Mouse (Mus musculus) forebrain, embryonic 11.5 days (tissue): ENCODE measurements around the gene Cnnm2. TPM values are rescaled to one million over a fixed set of nuclear protein-coding genes. Genes with fewer than 3 reads are reported as not detected.

Experiments
- ATAC-seq: fragments of 200-750 bp; cut with Nextera tagmentation; replicated peaks from 2 replicates; pipeline ENCODE4 v1.8.0; 2017; ENCODE audit warnings: moderate TSS enrichment; ENCODE audit not compliant: low FRiP score
- DNase-seq: peaks from one replicate; pipeline ENCODE4 v3.0.0-alpha.2; 2017; ENCODE audit warnings: low spot score
- H3K27ac ChIP-seq: fragments of 300-500 bp; sonication (generic); 2 replicates; pipeline ENCODE4 v1.5.1; 2014; ENCODE audit warnings: low read depth, low read length
- H3K27me3 ChIP-seq: fragments of 300-500 bp; sonication (generic); 2 replicates; pipeline ENCODE4 v1.6.1; 2014; ENCODE audit warnings: mild to moderate bottlenecking, low read length, mixed read lengths; ENCODE audit not compliant: control insufficient read depth, insufficient read depth
- H3K36me3 ChIP-seq: fragments of 300-500 bp; sonication (generic); 2 replicates; pipeline ENCODE4 v1.6.1; 2014; ENCODE audit warnings: mild to moderate bottlenecking, low read length, moderate library complexity, mixed read lengths; ENCODE audit not compliant: control insufficient read depth, insufficient read depth
- H3K4me1 ChIP-seq: fragments of 300-500 bp; sonication (generic); replicated peaks from 2 replicates; pipeline ENCODE4 v1.6.1; 2014; ENCODE audit warnings: low read length, mixed read lengths; ENCODE audit not compliant: control insufficient read depth, insufficient read depth
- H3K4me2 ChIP-seq: fragments of 300-500 bp; sonication (generic); 2 replicates; pipeline ENCODE4 v1.6.1; 2014; ENCODE audit warnings: low read depth, mild to moderate bottlenecking, low read length, moderate library complexity, mixed read lengths; ENCODE audit not compliant: severe bottlenecking
- H3K4me3 ChIP-seq: fragments of 300-500 bp; sonication (generic); 2 replicates; pipeline ENCODE4 v1.5.1; 2014; ENCODE audit warnings: low read depth, low read length
- H3K9ac ChIP-seq: fragments of 300-500 bp; sonication (generic); 2 replicates; pipeline ENCODE4 v1.6.1; 2014; ENCODE audit warnings: low read length
- H3K9me3 ChIP-seq: fragments of 300-500 bp; sonication (generic); 2 replicates; pipeline ENCODE4 v1.6.1; 2016; ENCODE audit warnings: low read length, mixed read lengths; ENCODE audit not compliant: control insufficient read depth
- WGBS: fragments of 180-500 bp; shearing (Covaris S2); extraction: QIAGEN DNeasy Blood & Tissue Kit; methylation state at CpG from one replicate; pipeline ENCODE4 v1.1.7; 2014; 5-methylcytosine and 5-hydroxymethylcytosine counted together
- polyA plus RNA-seq: library from polyadenylated mRNA; unstranded; fragments of >200 nt; fragmentation: Nextera tagmentation; extraction: Ambion mirVana; gene quantifications from 2 replicates; pipeline ENCODE4 v1.2.1, GENCODE M21; 2014

Gene Cnnm2
- polyA plus RNA-seq, 1 experiment from 2014 or later: 3.8 TPM

GRCm38 (mm10) chr19:46762291-46762991, 1.0 kb downstream of the Cnnm2 start:
- Histone ChIP-seq H3K36me3 (no peaks in the 10 kb centered on the region), H3K27ac (no peak overlapping the region), H3K27me3 (peaks cover 9% of the 10 kb centered on the region), H3K4me1 (peaks cover 8% of the 10 kb centered on the region; the same call in 1 of the 2 replicates), H3K9ac (peak overlapping the region; percentile 69), H3K4me3 (peak overlapping the region; percentile 72), H3K9me3 (no peaks in the 10 kb centered on the region; the same call in 1 of the 2 replicates), H3K4me2 (peak overlapping the region; percentile 94)
- under 1% methylated on average over 49 of the region's 50 CpGs for WGBS
- ATAC-seq (no peak), DNase-seq (peak; percentile 73)

GRCm38 (mm10) chr19:46762992-46763342, 1.6 kb downstream of the Cnnm2 start:
- DNase-seq: no peak
- Histone ChIP-seq H3K27ac (no peak overlapping the region), H3K36me3 (no peaks in the 10 kb centered on the region), H3K4me3 (peak overlapping the region; percentile 72), H3K9me3 (no peaks in the 10 kb centered on the region), H3K27me3 (peaks cover 9% of the 10 kb centered on the region), H3K4me1 (peaks cover 8% of the 10 kb centered on the region; the same call in 1 of the 2 replicates), H3K4me2 (peak overlapping the region; percentile 94), H3K9ac (no peak overlapping the region)
- 0% methylated on average over 19 of the region's 19 CpGs for WGBS
- no peak for ATAC-seq

DNA sequence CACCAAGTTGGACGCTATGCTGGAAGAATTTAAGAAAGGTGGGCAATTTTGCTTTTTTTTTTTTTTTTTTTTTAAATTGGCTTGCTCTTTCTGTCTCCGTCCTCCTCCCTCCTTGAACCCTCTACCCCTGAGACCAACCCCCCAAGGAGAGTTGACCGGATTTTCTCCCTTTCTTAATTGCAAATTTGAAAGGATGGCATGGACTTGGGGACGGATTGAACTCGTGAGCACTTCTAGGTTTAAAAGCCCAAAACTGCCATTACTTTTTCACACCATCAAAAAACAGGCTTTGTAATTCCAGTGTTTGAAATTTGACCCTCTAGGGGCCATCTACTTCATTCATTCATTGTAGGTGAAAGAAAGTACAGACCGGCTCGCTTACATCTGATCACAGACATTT, 2.0 kb downstream of the Cnnm2 start:
- Histone ChIP-seq H3K4me3 (peak overlapping the region; percentile 72), H3K27me3 (peaks cover 9% of the 10 kb centered on the region), H3K9me3 (no peaks in the 10 kb centered on the region), H3K36me3 (no peaks in the 10 kb centered on the region), H3K4me1 (peaks cover 8% of the 10 kb centered on the region; the same call in 1 of the 2 replicates), H3K9ac (no peak overlapping the region), H3K27ac (no peak overlapping the region), H3K4me2 (peak overlapping the region; percentile 94; the same call in 1 of the 2 replicates)
- 8% methylated on average over 7 of the region's 7 CpGs for WGBS
- no peak for ATAC-seq
- DNase-seq: no peak

DNA sequence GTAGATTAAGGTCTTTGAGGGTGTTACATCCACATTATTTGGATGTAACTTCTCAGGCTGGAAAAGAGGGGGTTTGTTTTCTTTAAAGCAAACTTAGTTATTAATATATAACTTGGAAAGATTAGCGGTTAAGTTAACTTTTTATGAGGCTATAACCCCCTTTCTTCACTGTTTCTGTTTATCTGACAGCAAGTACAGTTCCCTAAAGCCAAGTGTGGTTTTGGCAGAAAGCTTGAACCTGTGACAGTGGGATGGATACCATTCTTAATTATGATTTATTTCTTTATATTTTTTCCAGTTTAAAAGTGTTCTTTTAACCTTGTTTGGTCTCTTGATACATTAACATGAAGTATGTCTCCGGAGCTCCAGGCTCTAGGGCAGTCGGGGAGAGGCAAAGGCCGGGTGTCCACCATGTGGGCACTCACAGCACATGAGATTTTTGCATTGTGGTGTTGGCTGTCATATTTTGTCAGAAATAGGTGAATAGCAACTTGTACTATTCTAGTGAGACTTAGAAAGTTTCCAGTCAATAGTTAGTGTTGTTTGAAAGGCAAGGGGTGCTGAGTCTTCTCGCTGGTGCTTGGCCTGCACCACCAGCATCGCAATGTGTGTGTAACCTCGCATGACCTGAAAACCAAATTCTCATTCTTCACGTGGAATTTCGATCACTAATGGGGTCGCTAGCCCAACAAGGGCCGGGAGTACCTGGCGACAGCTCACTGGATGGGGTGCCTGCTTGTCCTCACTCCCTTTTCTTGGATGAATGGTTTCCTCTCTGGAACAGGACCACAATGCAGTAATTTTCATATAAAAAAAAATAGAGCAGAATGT, 2.8 kb downstream of the Cnnm2 start:
- no peak overlapping the region for H3K9ac ChIP-seq
- peaks cover 9% of the 10 kb centered on the region for H3K27me3 ChIP-seq
- H3K9me3 ChIP-seq: no peaks in the 10 kb centered on the region
- peaks cover 8% of the 10 kb centered on the region; the same call in 1 of the 2 replicates for H3K4me1 ChIP-seq
- H3K4me2 ChIP-seq: 0 out of 2 replicates have a peak overlapping the region, but pooled peaks have one; percentile 2
- H3K36me3 ChIP-seq: no peaks in the 10 kb centered on the region
- no peak overlapping the region for H3K4me3 ChIP-seq
- no peak for DNase-seq
- 62% methylated on average over 12 of the region's 12 CpGs for WGBS
- H3K27ac ChIP-seq: no peak overlapping the region
- ATAC-seq: no peak

GRCm38 (mm10) chr19:46764763-46765117, 3.3 kb downstream of the Cnnm2 start:
- H3K9ac ChIP-seq: no peak overlapping the region
- no peak for DNase-seq

DNA sequence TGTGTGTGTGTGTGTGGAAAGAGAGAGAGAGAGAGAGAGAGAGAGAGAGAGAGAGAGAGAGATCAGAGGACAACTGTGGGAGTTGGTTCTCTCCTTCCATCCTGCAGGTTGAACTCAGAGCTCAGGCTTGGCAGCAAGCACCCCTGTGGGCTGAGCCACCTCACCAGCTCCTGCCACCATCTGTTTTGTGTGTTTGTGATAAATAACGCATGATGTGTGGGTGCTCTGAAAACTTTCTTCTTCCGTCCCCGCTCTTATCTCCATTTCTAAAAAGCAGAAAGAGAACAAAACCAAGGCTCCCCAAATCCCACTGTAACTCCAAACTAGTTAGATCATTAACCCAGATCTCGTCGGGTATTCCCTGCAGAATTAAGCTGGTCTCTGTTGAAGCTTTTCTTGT, 4.7 kb downstream of the Cnnm2 start:
- Histone ChIP-seq H3K9me3 (no peaks in the 10 kb centered on the region), H3K36me3 (no peaks in the 10 kb centered on the region), H3K4me1 (peaks cover 8% of the 10 kb centered on the region; the same call in 1 of the 2 replicates), H3K4me3 (no peak overlapping the region), H3K27me3 (peaks cover 9% of the 10 kb centered on the region), H3K27ac (no peak overlapping the region), H3K4me2 (no peak overlapping the region), H3K9ac (no peak overlapping the region)
- no peak for ATAC-seq
- WGBS: 72% methylated on average over 5 of the region's 5 CpGs
- no peak for DNase-seq

More at GRCm38 (mm10) chr19:46764763-46765117, 3.3 kb downstream of the Cnnm2 start:
- Histone ChIP-seq H3K4me1 (peaks cover 8% of the 10 kb centered on the region; the same call in 1 of the 2 replicates), H3K4me2 (no peak overlapping the region), H3K27me3 (peaks cover 9% of the 10 kb centered on the region), H3K9me3 (no peaks in the 10 kb centered on the region), H3K27ac (no peak overlapping the region), H3K36me3 (no peaks in the 10 kb centered on the region), H3K4me3 (no peak overlapping the region)
- no peak for ATAC-seq
- 65% methylated on average over 9 of the region's 9 CpGs for WGBS

GRCm38 (mm10) chr19:46769759-46770158, 8.4 kb downstream of the Cnnm2 start:
- Histone ChIP-seq H3K4me3 (no peak overlapping the region), H3K9me3 (no peaks in the 10 kb centered on the region), H3K4me1 (no peaks in the 10 kb centered on the region; the same call in 1 of the 2 replicates), H3K27me3 (no peaks in the 10 kb centered on the region), H3K27ac (no peak overlapping the region), H3K9ac (no peak overlapping the region), H3K36me3 (no peaks in the 10 kb centered on the region), H3K4me2 (no peak overlapping the region)
- WGBS: 90% methylated on average over 11 of the region's 11 CpGs
- ATAC-seq (no peak), DNase-seq (no peak)

- H3K4me1 ChIP-seq: no peaks in the 10 kb centered on the region; the same call in 1 of the 2 replicates
- no peaks in the 10 kb centered on the region for H3K27me3 ChIP-seq
- H3K4me3 ChIP-seq: no peak overlapping the region
- WGBS: 83% methylated on average over 6 of the region's 6 CpGs
- no peak overlapping the region for H3K4me2 ChIP-seq
- ATAC-seq (no peak), DNase-seq (no peak)
- H3K9me3 ChIP-seq: no peaks in the 10 kb centered on the region
- no peak overlapping the region for H3K9ac ChIP-seq
- H3K36me3 ChIP-seq: no peaks in the 10 kb centered on the region
- no peak overlapping the region for H3K27ac ChIP-seq
Observed at GRCm38 (mm10) chr19:46771801-46772200, 10.4 kb downstream of the Cnnm2 start.
